16 mouse cellular contexts compared by ENCODE assay signal in the genomic region with DNA sequence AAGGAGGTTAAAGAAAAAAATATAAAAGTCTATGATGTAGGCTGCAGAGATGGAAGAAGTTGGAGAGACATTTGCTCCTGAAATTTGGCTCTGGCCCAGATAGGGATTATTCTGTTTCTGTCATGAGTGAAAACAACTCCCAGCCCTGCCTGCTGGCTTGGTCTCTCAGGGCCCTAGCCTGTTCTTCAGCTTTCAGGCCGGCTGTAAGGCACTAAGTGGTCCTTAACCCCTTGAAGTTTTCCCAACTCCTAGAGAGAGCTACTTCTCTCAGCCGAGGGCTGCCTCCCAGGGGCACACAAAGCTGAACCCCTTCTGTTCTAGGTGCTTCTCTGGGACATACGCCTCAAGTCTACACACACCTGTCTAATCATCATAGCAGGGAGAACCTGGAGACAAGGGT. TPM values are rescaled to one million over a fixed set of nuclear protein-coding genes. Genes with fewer than 3 reads are reported as not detected.
DNase-seq lines count a peak whose midpoint lies in the region; ATAC-seq lines count a peak whose summit lies in the region.
"Had no signal": no experiment of that assay in that cellular context is flagged by ENCODE, and none has a peak within 500 bp of the region (broad histone marks: within the 10 kb centered on the region; RNA-seq: fewer than 3 reads in every experiment).

No protein-coding gene starts in this region.

- peaks cover 7% of the 10 kb centered on the region for H3K9me3 ChIP-seq in erythroblast, embryonic 14.5 days (ENCODE audit: control insufficient read depth, low read length)
- no peaks in the 10 kb centered on the region for H3K9me3 ChIP-seq in kidney, embryonic 16.5 days (ENCODE audit: low read length)
- no peaks in the 10 kb centered on the region for H3K9me3 ChIP-seq in liver, embryonic 15.5 days (replicated peaks)
- H3K9me3 ChIP-seq: hindbrain, embryonic 10.5 days; limb, embryonic 15.5 days; midbrain, embryonic 12.5 days had no signal

- H3K27ac ChIP-seq in kidney, embryonic 16.5 days (ENCODE audit: low read length) = no peak overlapping the region
- H3K27ac ChIP-seq in liver, embryonic 15.5 days (replicated peaks) = peak overlapping the region; percentile 92
- H3K27ac ChIP-seq: hindbrain, embryonic 10.5 days; midbrain, embryonic 12.5 days had no signal

- WGBS in kidney, embryonic 16.5 days = 41% methylated on average over 3 of the region's 3 CpGs
- WGBS in liver, embryonic 15.5 days (ENCODE audit: insufficient replicate concordance) = 53% methylated on average over 3 of the region's 3 CpGs

- no peak overlapping the region for H3K9ac ChIP-seq in kidney, embryonic 16.5 days (replicated peaks; ENCODE audit: low read length)
- H3K9ac ChIP-seq in liver, embryonic 15.5 days = peak overlapping the region; percentile 53
- H3K9ac ChIP-seq: limb, embryonic 15.5 days; midbrain, embryonic 12.5 days had no signal

- H3K4me1 ChIP-seq in erythroblast, embryonic 14.5 days (ENCODE audit: control insufficient read depth) = peaks cover 97% of the 10 kb centered on the region
- peaks cover 20% of the 10 kb centered on the region for H3K4me1 ChIP-seq in kidney, embryonic 16.5 days (ENCODE audit: insufficient read depth, low read length)
- peaks cover 98% of the 10 kb centered on the region for H3K4me1 ChIP-seq in liver, embryonic 15.5 days (replicated peaks)

- H3K36me3 ChIP-seq in erythroblast, embryonic 14.5 days (ENCODE audit: control insufficient read depth) = peaks cover 100% of the 10 kb centered on the region
- no peaks in the 10 kb centered on the region for H3K36me3 ChIP-seq in kidney, embryonic 16.5 days (ENCODE audit: insufficient read depth, low read length)
- H3K36me3 ChIP-seq in liver, embryonic 15.5 days (replicated peaks) = peaks cover 84% of the 10 kb centered on the region
- H3K36me3 ChIP-seq: hindbrain, embryonic 10.5 days; limb, embryonic 15.5 days; midbrain, embryonic 12.5 days had no signal

- DNase-seq in kidney, postnatal 10 days = peak; percentile 26
- peak; percentile 18 for DNase-seq in adipocyte (ENCODE audit: low spot score)
- no peak for DNase-seq in spleen, adult 12 weeks (ENCODE audit: low spot score)
- no peak for DNase-seq in left cerebral cortex, adult 11 months (ENCODE audit: low spot score)
- DNase-seq: cerebellum, adult 8-10 months; right cerebral cortex, postnatal 4 days; thymus, adult 18-20 months had no signal

- ATAC-seq in erythroblast, adult 5-6 weeks (replicated peaks; ENCODE audit: low FRiP score, poor library complexity, severe bottlenecking) = no peak
- no peak for ATAC-seq in kidney, embryonic 16.5 days (ENCODE audit: low FRiP score, low TSS enrichment)
- no peak for ATAC-seq in liver, embryonic 15.5 days (ENCODE audit: insufficient read depth)
- ATAC-seq: inflammation-experienced regulatory T-cells, adult 6 months; Patski had no signal

- H3K4me2 ChIP-seq in kidney, embryonic 16.5 days (replicated peaks; ENCODE audit: low read depth, low read length) = no peak overlapping the region
- H3K4me2 ChIP-seq in liver, embryonic 15.5 days = peak overlapping the region; percentile 94
- H3K4me2 ChIP-seq: limb, embryonic 15.5 days; midbrain, embryonic 12.5 days had no signal

- peak overlapping the region; percentile 58 for H3K4me3 ChIP-seq in erythroblast, embryonic 14.5 days (replicated peaks)
- no peak overlapping the region for H3K4me3 ChIP-seq in kidney, embryonic 16.5 days (ENCODE audit: low read length)
- H3K4me3 ChIP-seq in liver, embryonic 15.5 days (replicated peaks) = peak overlapping the region; percentile 82
- H3K4me3 ChIP-seq: hindbrain, embryonic 10.5 days; limb, embryonic 15.5 days; midbrain, embryonic 12.5 days had no signal

- H3K27me3 ChIP-seq in erythroblast, embryonic 14.5 days (ENCODE audit: control insufficient read depth) = no peaks in the 10 kb centered on the region; the same call in 1 of the 2 replicates
- peaks cover 13% of the 10 kb centered on the region for H3K27me3 ChIP-seq in kidney, embryonic 16.5 days (ENCODE audit: insufficient read depth, low read length)
- H3K27me3 ChIP-seq in liver, embryonic 15.5 days = 0 out of 2 replicates have a peak, but pooled peaks cover 19% of the 10 kb centered on the region
- H3K27me3 ChIP-seq: Patski had no signal

RNA-seq across cellular contexts. Expression of a gene that starts 7.7 kb away (rescaled TPM):
- polyA plus RNA-seq in erythroblast, embryonic 14.5 days (2012) = 47.7 and 62.0 TPM in 2 replicates
- total RNA-seq in erythroblast, adult 5-6 weeks (2015; ENCODE audit: low replicate concordance) = 1,003 and 1,359 TPM in 2 replicates
- total RNA-seq in erythroblast, adult 5-6 weeks (2017; ENCODE audit: low replicate concordance) = 527 and 596 TPM in 2 replicates
- polyA plus RNA-seq in kidney, embryonic 16.5 days (2015; fragmentation: Nextera tagmentation; extraction: Ambion mirVana) = 3.1 and 3.9 TPM in 2 replicates
- 41.8 and 42.3 TPM in 2 replicates for polyA plus RNA-seq in liver, embryonic 15.5 days (2015; fragmentation: Nextera tagmentation; extraction: Ambion mirVana)

Comparison
In these comparisons a context has a peak if more than half of its experiments do, and no peak if none do; other contexts are left out.
1. DNase-seq: peak in kidney, postnatal 10 days (single experiment) and adipocyte (single experiment); none in spleen, adult 12 weeks (single experiment) and left cerebral cortex, adult 11 months (single experiment).